Mouse (Mus musculus) yolk sac, embryonic 10.5 days (tissue): ENCODE measurements around the gene Cfl1.
A peak's percentile ranks its signal among the peaks of the same experiment; 100 is the strongest.

Source experiments
- DNase-seq: peaks from one replicate; pipeline ENCODE4 v3.0.0-alpha.2; 2017; ENCODE audit warnings: low spot score

Gene Cfl1

GRCm38 (mm10) chr19:5465037-5465436 is 25.2 kb upstream of the Cfl1 start:
- no peak for DNase-seq

- no peak for DNase-seq
Observed at GRCm38 (mm10) chr19:5466916-5467500, 23.2 kb upstream of the Cfl1 start.

GRCm38 (mm10) chr19:5468374-5468773 is 21.9 kb upstream of the Cfl1 start, which contains the start of gene Ctsw:
Gene Ctsw, minus strand, starts transcription at chr19:5468507.
- DNase-seq: no peak

- DNase-seq: no peak
Observed at GRCm38 (mm10) chr19:5471846-5472245, 18.4 kb upstream of the Cfl1 start.

GRCm38 (mm10) chr19:5472857-5473256 is 17.4 kb upstream of the Cfl1 start:
- no peak for DNase-seq

- DNase-seq: peak; percentile 87
Observed at GRCm38 (mm10) chr19:5473720-5474119, 16.5 kb upstream of the Cfl1 start, which contains the start of gene Efemp2. Gene Efemp2, plus strand, starts transcription at chr19:5473954.

GRCm38 (mm10) chr19:5474281-5475068 is 15.8 kb upstream of the Cfl1 start:
- peak; percentile 65 for DNase-seq

- DNase-seq: no peak
Observed at GRCm38 (mm10) chr19:5475069-5475714, 15.1 kb upstream of the Cfl1 start.

GRCm38 (mm10) chr19:5477004-5477667 is 13.1 kb upstream of the Cfl1 start:
- DNase-seq: no peak

- no peak for DNase-seq
Observed at GRCm38 (mm10) chr19:5477668-5478300, 12.5 kb upstream of the Cfl1 start.

- no peak for DNase-seq
Observed at GRCm38 (mm10) chr19:5480016-5480415, 10.2 kb upstream of the Cfl1 start.

GRCm38 (mm10) chr19:5481398-5481797 is 8.9 kb upstream of the Cfl1 start:
- DNase-seq: no peak

GRCm38 (mm10) chr19:5483386-5484359 is 6.6 kb upstream of the Cfl1 start:
- DNase-seq: no peak

- no peak for DNase-seq
Observed at GRCm38 (mm10) chr19:5484496-5484895, 5.8 kb upstream of the Cfl1 start.

GRCm38 (mm10) chr19:5485371-5485770 is 4.9 kb upstream of the Cfl1 start:
- no peak for DNase-seq

- no peak for DNase-seq
Observed at GRCm38 (mm10) chr19:5485821-5486220, 4.4 kb upstream of the Cfl1 start.

GRCm38 (mm10) chr19:5486286-5486685 is 4.0 kb upstream of the Cfl1 start:
- no peak for DNase-seq

- DNase-seq: no peak
Observed at GRCm38 (mm10) chr19:5486771-5487170, 3.5 kb upstream of the Cfl1 start.

- DNase-seq: peak; percentile 97
Observed at GRCm38 (mm10) chr19:5487768-5488550, 2.3 kb upstream of the Cfl1 start, which contains the start of gene Mus81. Gene Mus81, minus strand, starts transcription at chr19:5488402.
